Mouse (Mus musculus) CD4-positive, CD25-positive, alpha-beta regulatory T cell, adult 4 months (primary cell): ENCODE measurements around the gene Gm28053. TPM values are rescaled to one million over a fixed set of nuclear protein-coding genes. Genes with fewer than 3 reads are reported as not detected.
"Not testable (repeated sequence)": the region's sequence is repeated elsewhere in the genome, so short reads cannot be mapped to it uniquely, and the experiment has no call there.

Source experiments
- ATAC-seq: one replicate; pipeline ENCODE4 v1.8.0; 2017
- polyA plus RNA-seq, 2 experiments: library from polyadenylated mRNA; unstranded; fragments of 100-300 nt; shearing (Covaris generic); gene quantifications; one replicate each; pipeline ENCODE4 v1.2.1; 2017

The Gm28053 gene
- polyA plus RNA-seq = 10 to 100 TPM; 62.5 to 69.5 TPM

GRCm38 (mm10) chr6:48718455-48718854, at the start of gene Gm28053, which contains the start of gene Gimap7:
Gm28053 (plus strand) TSS chr6:48718607.
Gimap7 (plus strand) TSS chr6:48718621.
- peak; percentile 93 for ATAC-seq

GRCm38 (mm10) chr6:48669446-48669969, 48.9 kb upstream of the Gm28053 start:
- peak; percentile 40 for ATAC-seq

GRCm38 (mm10) chr6:48674291-48675058, 43.9 kb upstream of the Gm28053 start:
- ATAC-seq = peak; percentile 39

- peak; percentile 0 for ATAC-seq
These were observed 42.9 kb upstream of the Gm28053 start for GRCm38 (mm10) chr6:48675400-48675930.

- peak; percentile 55 for ATAC-seq
These were observed 42.2 kb upstream of the Gm28053 start, which contains the start of gene Gimap9 for GRCm38 (mm10) chr6:48675931-48676859. Gimap9 (plus strand) TSS chr6:48676129.

- ATAC-seq = no peak
These were observed 41.5 kb upstream of the Gm28053 start for GRCm38 (mm10) chr6:48676860-48677415.

GRCm38 (mm10) chr6:48677492-48678345, 40.7 kb upstream of the Gm28053 start:
- ATAC-seq = no peak

- no peak for ATAC-seq
These were observed 40.0 kb upstream of the Gm28053 start for GRCm38 (mm10) chr6:48678391-48678790.

GRCm38 (mm10) chr6:48679701-48680100, 38.7 kb upstream of the Gm28053 start:
- ATAC-seq = peak; percentile 19

GRCm38 (mm10) chr6:48680421-48680820, 38.0 kb upstream of the Gm28053 start:
- ATAC-seq = peak; percentile 44

- ATAC-seq = peak; percentile 56
These were observed 36.8 kb upstream of the Gm28053 start for GRCm38 (mm10) chr6:48681472-48682090.

- no peak for ATAC-seq
These were observed 36.1 kb upstream of the Gm28053 start for GRCm38 (mm10) chr6:48682271-48682670.

- not testable (repeated sequence) for ATAC-seq
These were observed 35.1 kb upstream of the Gm28053 start for GRCm38 (mm10) chr6:48683263-48683821.

- ATAC-seq = peak; percentile 21
These were observed 34.1 kb upstream of the Gm28053 start, which contains the start of gene Gimap4 for GRCm38 (mm10) chr6:48684319-48684718. Gimap4 (plus strand) TSS chr6:48684549.

- ATAC-seq = no peak
These were observed 33.6 kb upstream of the Gm28053 start for GRCm38 (mm10) chr6:48684806-48685205.

- ATAC-seq = no peak
These were observed 33.2 kb upstream of the Gm28053 start for GRCm38 (mm10) chr6:48685251-48685650.

GRCm38 (mm10) chr6:48685694-48686665, 32.4 kb upstream of the Gm28053 start:
- ATAC-seq = no peak

- no peak for ATAC-seq
These were observed 31.3 kb upstream of the Gm28053 start for GRCm38 (mm10) chr6:48687077-48687476.

- ATAC-seq = peak; percentile 52
These were observed 29.1 kb upstream of the Gm28053 start for GRCm38 (mm10) chr6:48689320-48689719.
